27 mouse cellular contexts compared by ENCODE assay signal in genomic region chr14:54538580-54538979, GRCm38 (mm10). TPM values are rescaled to one million over a fixed set of nuclear protein-coding genes. Genes with fewer than 3 reads are reported as not detected.
DNase-seq lines count a peak whose midpoint lies in the region; ATAC-seq and TF ChIP-seq lines count a peak whose summit lies in the region.
"Had no signal": no experiment of that assay in that cellular context is flagged by ENCODE, and none has a peak within 500 bp of the region (broad histone marks: within the 10 kb centered on the region; RNA-seq: fewer than 3 reads in every experiment).

No protein-coding gene starts in this region.

- H3K36me3 ChIP-seq in heart, adult 2 months (ENCODE audit: control insufficient read depth, insufficient read depth, low read length), result no peaks in the 10 kb centered on the region
- peaks cover 9% of the 10 kb centered on the region for H3K36me3 ChIP-seq in liver, postnatal 0 days (replicated peaks; ENCODE audit: insufficient read depth, low read length)
- H3K36me3 ChIP-seq in liver, embryonic 11.5 days (ENCODE audit: control insufficient read depth, insufficient read depth, low read length), result peaks cover 10% of the 10 kb centered on the region
- H3K36me3 ChIP-seq in ES-Bruce4 (ENCODE audit: control insufficient read depth, insufficient read depth, low read length, poor library complexity, severe bottlenecking), result peaks cover 14% of the 10 kb centered on the region
- H3K36me3 ChIP-seq in neural tube, embryonic 15.5 days, result 0 out of 2 replicates have a peak, but pooled peaks cover 6% of the 10 kb centered on the region

- no peak for ATAC-seq in liver, postnatal 0 days
- ATAC-seq in liver, embryonic 11.5 days (replicated peaks; ENCODE audit: low FRiP score), result no peak
- no peak for ATAC-seq in neural tube, embryonic 15.5 days (ENCODE audit: low FRiP score)
- ATAC-seq: forebrain, embryonic 14.5 days; inflammation-experienced regulatory T-cells, adult 6 months had no signal

- H3K27me3 ChIP-seq in heart, adult 2 months (ENCODE audit: control insufficient read depth, insufficient read depth, low read length), result no peaks in the 10 kb centered on the region
- H3K27me3 ChIP-seq in liver, postnatal 0 days (ENCODE audit: insufficient read depth, low read length), result no peaks in the 10 kb centered on the region
- no peaks in the 10 kb centered on the region for H3K27me3 ChIP-seq in liver, embryonic 11.5 days (replicated peaks; ENCODE audit: control insufficient read depth, insufficient read depth, low read length)
- no peaks in the 10 kb centered on the region for H3K27me3 ChIP-seq in ES-Bruce4 (ENCODE audit: control insufficient read depth, insufficient read depth, low read length, poor library complexity, severe bottlenecking)
- no peaks in the 10 kb centered on the region for H3K27me3 ChIP-seq in neural tube, embryonic 15.5 days (replicated peaks)
- H3K27me3 ChIP-seq: embryonic facial prominence, embryonic 13.5 days; heart, embryonic 13.5 days; hindbrain, embryonic 12.5 days had no signal

- no peak overlapping the region for H3K4me2 ChIP-seq in liver, postnatal 0 days (ENCODE audit: low read depth, low read length)
- no peak overlapping the region for H3K4me2 ChIP-seq in liver, embryonic 11.5 days
- no peak overlapping the region for H3K4me2 ChIP-seq in neural tube, embryonic 15.5 days
- H3K4me2 ChIP-seq: embryonic facial prominence, embryonic 13.5 days; heart, embryonic 13.5 days; hindbrain, embryonic 12.5 days; midbrain, embryonic 11.5 days had no signal

- H3K9ac ChIP-seq in heart, adult 2 months (ENCODE audit: low read depth, low read length), result no peak overlapping the region
- no peak overlapping the region for H3K9ac ChIP-seq in liver, postnatal 0 days (replicated peaks)
- H3K9ac ChIP-seq in liver, embryonic 11.5 days (ENCODE audit: low read depth, low read length), result no peak overlapping the region
- H3K9ac ChIP-seq in ES-Bruce4 (ENCODE audit: low read depth, poor library complexity, severe bottlenecking), result no peak overlapping the region
- H3K9ac ChIP-seq in neural tube, embryonic 15.5 days (replicated peaks), result no peak overlapping the region
- H3K9ac ChIP-seq: embryonic facial prominence, embryonic 13.5 days; heart, embryonic 13.5 days; hindbrain, embryonic 12.5 days had no signal

- 92% methylated on average over 2 of the region's 2 CpGs for WGBS in heart, adult 2 months
- 80% methylated on average over 2 of the region's 2 CpGs for WGBS in liver, postnatal 0 days (ENCODE audit: insufficient replicate concordance)
- 82% methylated on average over 2 of the region's 2 CpGs for WGBS in liver, embryonic 11.5 days
- WGBS in neural tube, embryonic 15.5 days, result 91% methylated on average over 2 of the region's 2 CpGs

- no peak overlapping the region for H3K4me3 ChIP-seq in heart, adult 2 months
- no peak overlapping the region for H3K4me3 ChIP-seq in liver, postnatal 0 days (ENCODE audit: low read depth, low read length)
- no peak overlapping the region for H3K4me3 ChIP-seq in liver, embryonic 11.5 days (ENCODE audit: low read depth, low read length)
- H3K4me3 ChIP-seq in ES-Bruce4 (ENCODE audit: low read depth, low read length), result no peak overlapping the region
- no peak overlapping the region for H3K4me3 ChIP-seq in neural tube, embryonic 15.5 days (replicated peaks)
- H3K4me3 ChIP-seq: embryonic facial prominence, embryonic 13.5 days; erythroblast, embryonic 14.5 days; heart, embryonic 13.5 days; hindbrain, embryonic 12.5 days had no signal

- no peak overlapping the region for H3K27ac ChIP-seq in heart, adult 2 months
- H3K27ac ChIP-seq in liver, postnatal 0 days (ENCODE audit: low read depth), result no peak overlapping the region
- no peak overlapping the region for H3K27ac ChIP-seq in liver, embryonic 11.5 days (ENCODE audit: low read depth, low read length)
- H3K27ac ChIP-seq in ES-Bruce4 (ENCODE audit: insufficient read depth, low read length), result no peak overlapping the region
- no peak overlapping the region for H3K27ac ChIP-seq in neural tube, embryonic 15.5 days (replicated peaks)
- H3K27ac ChIP-seq: embryonic facial prominence, embryonic 13.5 days; heart, embryonic 13.5 days; hindbrain, embryonic 12.5 days had no signal

- no peak for DNase-seq in heart, adult 2 months
- no peak for DNase-seq in heart, adult 8-10 months (ENCODE audit: low spot score)
- DNase-seq in liver, postnatal 0 days, result no peak
- DNase-seq in liver, embryonic 11.5 days (ENCODE audit: low spot score), result no peak
- peak; percentile 38 for DNase-seq in induced T-regulatory cell, adult 2 months (ENCODE audit: low read depth)
- no peak for DNase-seq in urinary bladder, postnatal 25 days (ENCODE audit: low spot score)
- DNase-seq: adrenal gland, postnatal 10 days; cerebellum, adult 2 months; cerebellum, postnatal 25 days; gastrocnemius, postnatal 10 days; heart, adult 11 months; heart, postnatal 14 days; kidney, adult 9 months; kidney, postnatal 25 days; lung, postnatal 14 days; right cerebral cortex, postnatal 14 days; thymus, postnatal 36 days had no signal

- no peak for TF ChIP-seq POLR2A in heart, adult 2 months (IDR thresholded peaks at IDR 0.05; ENCODE audit: insufficient read depth, low read depth, low read length)
- no peak for TF ChIP-seq POLR2A in ES-Bruce4 (IDR thresholded peaks at IDR 0.05; ENCODE audit: insufficient read depth, low read length)

- no peaks in the 10 kb centered on the region for H3K4me1 ChIP-seq in heart, adult 2 months (ENCODE audit: control insufficient read depth, insufficient read depth, low read length)
- H3K4me1 ChIP-seq in liver, postnatal 0 days (ENCODE audit: insufficient read depth), result no peaks in the 10 kb centered on the region
- no peaks in the 10 kb centered on the region for H3K4me1 ChIP-seq in liver, embryonic 11.5 days (replicated peaks; ENCODE audit: control insufficient read depth, insufficient read depth, low read length)
- peaks cover 3% of the 10 kb centered on the region for H3K4me1 ChIP-seq in ES-Bruce4 (ENCODE audit: control insufficient read depth, insufficient read depth, low read length)
- no peaks in the 10 kb centered on the region for H3K4me1 ChIP-seq in neural tube, embryonic 15.5 days
- H3K4me1 ChIP-seq: embryonic facial prominence, embryonic 13.5 days; heart, embryonic 13.5 days; hindbrain, embryonic 12.5 days had no signal

- peak; percentile 25; the same call in 1 of the 2 replicates for TF ChIP-seq CTCF in heart, adult 2 months (IDR thresholded peaks at IDR 0.05)
- TF ChIP-seq CTCF in liver, postnatal 0 days (IDR thresholded peaks at IDR 0.05; ENCODE audit: low read depth), result peak; percentile 35
- TF ChIP-seq CTCF in ES-Bruce4 (IDR thresholded peaks at IDR 0.05; ENCODE audit: low read depth, low read length), result peak; percentile 18

- no peaks in the 10 kb centered on the region for H3K9me3 ChIP-seq in liver, postnatal 0 days (ENCODE audit: low read length)
- H3K9me3 ChIP-seq in liver, embryonic 11.5 days (ENCODE audit: control insufficient read depth, low read length), result no peaks in the 10 kb centered on the region; the same call in 1 of the 2 replicates
- no peaks in the 10 kb centered on the region for H3K9me3 ChIP-seq in ES-Bruce4 (replicated peaks; ENCODE audit: control insufficient read depth, insufficient read depth, low read length, poor library complexity, severe bottlenecking)
- H3K9me3 ChIP-seq in neural tube, embryonic 15.5 days (replicated peaks), result no peaks in the 10 kb centered on the region
- H3K9me3 ChIP-seq: embryonic facial prominence, embryonic 13.5 days; G1E; heart, embryonic 13.5 days; hindbrain, embryonic 12.5 days had no signal

- H3K79me2 ChIP-seq in heart, adult 2 months (replicated peaks; ENCODE audit: control insufficient read depth, insufficient read depth, low read length), result no peaks in the 10 kb centered on the region

- intact Hi-C loops in heart, adult 2 months (cut with DNase I), result no loop called here

- TF ChIP-seq EP300 in heart, adult 2 months (IDR thresholded peaks at IDR 0.05; ENCODE audit: insufficient read depth, low read depth, low read length), result no peak
- no peak for TF ChIP-seq EP300 in liver, postnatal 0 days (IDR thresholded peaks at IDR 0.05; ENCODE audit: low read depth)
- TF ChIP-seq EP300 in ES-Bruce4 (IDR thresholded peaks at IDR 0.05; ENCODE audit: insufficient read depth, low read depth, low read length), result no peak

RNA-seq across cellular contexts. Expression of gene Haus4, which starts 15.8 kb away (rescaled TPM):
- total RNA-seq in heart, adult 2 months (2021), result 1 to 10 TPM; 3.5 to 3.8 TPM
- 3.2 and 4.1 TPM in 2 replicates for polyA plus RNA-seq in heart, adult 2 months (2012; rRNA removed)
- 1 to 10 TPM; 3.5 to 6.1 (median 4.1) TPM for total RNA-seq in heart, adult 8-10 months (2022)
- 33.2 and 35.1 TPM in 2 replicates for polyA plus RNA-seq in liver, postnatal 0 days (2015; fragmentation: Nextera tagmentation; extraction: Ambion mirVana)
- 71.6 and 76.4 TPM in 2 replicates for polyA plus RNA-seq in liver, embryonic 11.5 days (2014; fragmentation: Nextera tagmentation; extraction: Ambion mirVana)
- polyA plus RNA-seq in ES-Bruce4 (2011; ENCODE audit: insufficient read depth, insufficient read length, low read depth, missing spikeins), result 68.6 and 72.3 TPM in 2 replicates
- 20.5 and 34.8 TPM in 2 replicates for polyA plus RNA-seq in neural tube, embryonic 15.5 days (2015; fragmentation: Nextera tagmentation; extraction: Ambion mirVana)

RNA-seq across cellular contexts. Expression of gene Prmt5, which starts 21.3 kb away (rescaled TPM):
- total RNA-seq in heart, adult 2 months (2021), result 10 to 100 TPM; 27.4 to 29.7 TPM
- 26.8 and 35.8 TPM in 2 replicates for polyA plus RNA-seq in heart, adult 2 months (2012; rRNA removed)
- total RNA-seq in heart, adult 8-10 months (2022), result 10 to 100 TPM; 29.8 to 34.0 (median 32.1) TPM
- 12.2 and 13.8 TPM in 2 replicates for polyA plus RNA-seq in liver, postnatal 0 days (2015; fragmentation: Nextera tagmentation; extraction: Ambion mirVana)
- 98.0 and 108 TPM in 2 replicates for polyA plus RNA-seq in liver, embryonic 11.5 days (2014; fragmentation: Nextera tagmentation; extraction: Ambion mirVana)
- polyA plus RNA-seq in ES-Bruce4 (2011; ENCODE audit: insufficient read depth, insufficient read length, low read depth, missing spikeins), result 165 and 183 TPM in 2 replicates
- 92.3 and 93.9 TPM in 2 replicates for polyA plus RNA-seq in neural tube, embryonic 15.5 days (2015; fragmentation: Nextera tagmentation; extraction: Ambion mirVana)

RNA-seq across cellular contexts. Expression of gene Ajuba, which starts 38.8 kb away (rescaled TPM):
- total RNA-seq in heart, adult 2 months (2021), result 1 to 10 TPM; 4.6 to 4.8 TPM
- polyA plus RNA-seq in heart, adult 2 months (2012; rRNA removed), result 7.8 and 13.4 TPM in 2 replicates
- 1 to 10 TPM; 4.6 to 5.2 (median 4.7) TPM for total RNA-seq in heart, adult 8-10 months (2022)
- polyA plus RNA-seq in liver, postnatal 0 days (2015; fragmentation: Nextera tagmentation; extraction: Ambion mirVana), result 6.6 and 11.1 TPM in 2 replicates
- 15.0 and 17.8 TPM in 2 replicates for polyA plus RNA-seq in liver, embryonic 11.5 days (2014; fragmentation: Nextera tagmentation; extraction: Ambion mirVana)
- 112 TPM in 2 replicates for polyA plus RNA-seq in ES-Bruce4 (2011; ENCODE audit: insufficient read depth, insufficient read length, low read depth, missing spikeins)
- 6.1 and 12.9 TPM in 2 replicates for polyA plus RNA-seq in neural tube, embryonic 15.5 days (2015; fragmentation: Nextera tagmentation; extraction: Ambion mirVana)
- total RNA-seq: G1E had no signal
- polyA plus RNA-seq: erythroblast, embryonic 14.5 days; G1E had no signal
